Mouse (Mus musculus) heart, adult 18-20 months (tissue): ENCODE measurements around the gene Neurl1a. TPM values are rescaled to one million over a fixed set of nuclear protein-coding genes. Genes with fewer than 3 reads are reported as not detected.

Experiments
- DNase-seq, 2 experiments: peaks; one replicate each; pipeline ENCODE4 v3.0.0; 2021 to 2022; ENCODE audit warnings: mixed read lengths in 1 of 2
- total RNA-seq, 2 experiments: library from RNA; stranded (reverse); gene quantifications; 2 replicates each; pipeline ENCODE4 v1.2.3; 2021

Neurl1a gene
- total RNA-seq, 2 experiments from 2014 or later = 1.9 TPM

- peak in 1 of 2 experiments; percentile 37 for DNase-seq
Measured at GRCm38 (mm10) chr19:47248906-47249568, 70.4 kb downstream of the Neurl1a start.

- DNase-seq = no peak
Measured at GRCm38 (mm10) chr19:47250931-47251330, 72.3 kb downstream of the Neurl1a start.

- no peak for DNase-seq
Measured at GRCm38 (mm10) chr19:47253053-47253628, 74.5 kb downstream of the Neurl1a start.

- no peak for DNase-seq
Measured at GRCm38 (mm10) chr19:47255036-47255435, 76.4 kb downstream of the Neurl1a start.

- no peak for DNase-seq
Measured at GRCm38 (mm10) chr19:47255919-47256318, 77.3 kb downstream of the Neurl1a start.

- peak; percentile 41 to 51 for DNase-seq
Measured at GRCm38 (mm10) chr19:47259581-47259980, 81.0 kb downstream of the Neurl1a start.

- no peak for DNase-seq
Measured at GRCm38 (mm10) chr19:47261196-47261595, 82.6 kb downstream of the Neurl1a start.

GRCm38 (mm10) chr19:47263621-47264020, 85.0 kb downstream of the Neurl1a start:
- peak in 1 of 2 experiments; percentile 44 for DNase-seq

- peak; percentile 75 to 88 for DNase-seq
Measured at GRCm38 (mm10) chr19:47264322-47265092, 85.9 kb downstream of the Neurl1a start.

GRCm38 (mm10) chr19:47266070-47266801, 87.6 kb downstream of the Neurl1a start:
- no peak for DNase-seq

- no peak for DNase-seq
Measured at GRCm38 (mm10) chr19:47267066-47267465, 88.4 kb downstream of the Neurl1a start.

GRCm38 (mm10) chr19:47269729-47270128, 91.1 kb downstream of the Neurl1a start:
- DNase-seq = peak in 1 of 2 experiments; percentile 50

- no peak for DNase-seq
Measured at GRCm38 (mm10) chr19:47270520-47270919, 91.9 kb downstream of the Neurl1a start.

- DNase-seq = peak; percentile 71 to 72
Measured at GRCm38 (mm10) chr19:47276730-47277129, 98.1 kb downstream of the Neurl1a start.

GRCm38 (mm10) chr19:47279372-47279771, 100.8 kb downstream of the Neurl1a start:
- DNase-seq = peak; percentile 57 to 77

GRCm38 (mm10) chr19:47279788-47280532, 101.3 kb downstream of the Neurl1a start:
- DNase-seq = peak; percentile 92 to 94

- DNase-seq = peak; percentile 69 to 88
Measured at GRCm38 (mm10) chr19:47280894-47281293, 102.3 kb downstream of the Neurl1a start.

GRCm38 (mm10) chr19:47282050-47282454, 103.4 kb downstream of the Neurl1a start:
- peak; percentile 71 to 79 for DNase-seq

GRCm38 (mm10) chr19:47282688-47283215, 104.1 kb downstream of the Neurl1a start:
- DNase-seq = no peak

GRCm38 (mm10) chr19:47285581-47285980, 107.0 kb downstream of the Neurl1a start:
- DNase-seq = no peak

GRCm38 (mm10) chr19:47286886-47287450, 108.3 kb downstream of the Neurl1a start:
- DNase-seq = no peak
